Mouse (Mus musculus) midbrain, embryonic 12.5 days (tissue): ENCODE results near the gene Triml1. TPM values are rescaled to one million over a fixed set of nuclear protein-coding genes. Genes with fewer than 3 reads are reported as not detected.

Experiments used
- ATAC-seq: fragments of 200-750 bp; cut with Nextera tagmentation; 2 replicates; pipeline ENCODE4 v1.8.0; 2017; ENCODE audit warnings: low read depth, moderate TSS enrichment, moderate library complexity; ENCODE audit not compliant: low FRiP score
- H3K27ac ChIP-seq: fragments of 300-500 bp; sonication (generic); replicated peaks from 2 replicates; pipeline ENCODE4 v1.5.1; 2016; ENCODE audit warnings: mild to moderate bottlenecking
- H3K27me3 ChIP-seq: fragments of 300-500 bp; sonication (generic); 2 replicates; pipeline ENCODE4 v1.6.1; 2016; ENCODE audit warnings: mild to moderate bottlenecking
- H3K36me3 ChIP-seq: fragments of 300-500 bp; sonication (generic); 2 replicates; pipeline ENCODE4 v1.6.1; 2016
- H3K4me1 ChIP-seq: fragments of 300-500 bp; sonication (generic); 2 replicates; pipeline ENCODE4 v1.6.1; 2016
- H3K4me2 ChIP-seq: fragments of 300-500 bp; sonication (generic); replicated peaks from 2 replicates; pipeline ENCODE4 v1.6.1; 2016; ENCODE audit warnings: mild to moderate bottlenecking, moderate library complexity
- H3K4me3 ChIP-seq: fragments of 300-500 bp; sonication (generic); 2 replicates; pipeline ENCODE4 v1.5.1; 2016; ENCODE audit warnings: mild to moderate bottlenecking
- H3K9ac ChIP-seq: fragments of 300-500 bp; sonication (generic); replicated peaks from 2 replicates; pipeline ENCODE4 v1.6.1; 2016; ENCODE audit warnings: mild to moderate bottlenecking, moderate library complexity
- H3K9me3 ChIP-seq: fragments of 300-500 bp; sonication (generic); 2 replicates; pipeline ENCODE4 v1.6.1; 2016; ENCODE audit warnings: mild to moderate bottlenecking
- WGBS: fragments of 180-500 bp; shearing (Covaris S2); methylation state at CpG from one replicate; pipeline ENCODE4 v1.1.7; 2016; 5-methylcytosine and 5-hydroxymethylcytosine counted together
- polyA plus RNA-seq: library from polyadenylated mRNA; unstranded; fragments of >200 nt; fragmentation: Nextera tagmentation; extraction: Ambion mirVana; gene quantifications from 2 replicates; pipeline ENCODE4 v1.2.1, GENCODE M21; 2016

Triml1 gene
- not detected in 2 replicates for polyA plus RNA-seq

DNA sequence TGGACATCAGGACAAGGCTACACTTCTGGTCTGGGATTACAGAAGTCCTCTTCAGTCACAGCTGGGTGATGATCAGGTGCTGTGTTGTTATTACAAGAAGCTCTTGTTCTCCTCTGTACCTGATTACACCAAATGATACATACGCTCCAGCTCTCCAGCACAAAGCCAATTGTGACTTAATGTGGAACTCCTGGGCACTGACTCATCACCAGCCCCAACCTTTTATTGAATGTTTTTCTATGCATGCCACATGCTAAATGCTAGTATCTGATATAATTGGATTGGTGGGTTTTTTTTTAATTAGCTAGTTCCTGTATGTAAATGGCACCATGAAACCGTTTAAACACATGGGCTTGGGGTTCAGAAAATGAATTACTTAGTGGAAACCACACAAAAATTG is at the start of gene Triml1:
Gene Triml1 (minus strand): TSS at position 101 of the 400 bp plus-strand sequence.
- WGBS, result 88% methylated on average over 2 of the region's 2 CpGs
- H3K9me3 ChIP-seq, result no peaks in the 10 kb centered on the region

DNA sequence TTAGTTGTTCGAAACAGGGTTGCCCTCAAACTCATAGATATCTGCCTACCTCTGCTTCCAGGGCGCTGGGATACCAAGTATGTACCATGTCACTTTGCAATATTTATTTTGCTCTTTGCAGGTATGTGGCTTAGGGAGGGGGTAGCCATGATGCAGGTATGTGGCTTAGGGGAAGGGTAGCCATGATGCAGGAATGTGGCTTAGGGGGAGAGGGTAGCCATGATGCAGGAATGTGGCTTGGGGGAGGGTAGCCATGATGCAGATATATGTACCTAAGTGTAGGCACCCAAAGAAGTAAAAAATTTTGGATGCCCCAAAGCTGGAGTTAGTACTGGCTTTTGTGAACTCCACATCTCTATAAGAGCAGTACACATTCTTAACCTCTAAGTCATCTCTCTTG is 41.0 kb upstream of the Triml1 start:
- ATAC-seq, result no peak
- Histone ChIP-seq H3K27ac (no peak overlapping the region), H3K4me2 (no peak overlapping the region), H3K36me3 (no peaks in the 10 kb centered on the region), H3K4me3 (no peak overlapping the region), H3K9ac (no peak overlapping the region), H3K27me3 (no peaks in the 10 kb centered on the region), H3K4me1 (no peaks in the 10 kb centered on the region), H3K9me3 (no peaks in the 10 kb centered on the region)
- 80% methylated on average over 2 of the region's 2 CpGs for WGBS

More for the DNA sequence above, at the start of gene Triml1:
- no peak within 1 kb of the TSS for H3K9ac ChIP-seq
- no peaks in the 10 kb centered on the region for H3K36me3 ChIP-seq
- no peak for ATAC-seq
- no peaks in the 10 kb centered on the region for H3K27me3 ChIP-seq
- no peak within 1 kb of the TSS for H3K4me3 ChIP-seq
- no peak within 1 kb of the TSS for H3K27ac ChIP-seq
- H3K4me2 ChIP-seq, result no peak within 1 kb of the TSS
- H3K4me1 ChIP-seq, result no peaks in the 10 kb centered on the region

DNA sequence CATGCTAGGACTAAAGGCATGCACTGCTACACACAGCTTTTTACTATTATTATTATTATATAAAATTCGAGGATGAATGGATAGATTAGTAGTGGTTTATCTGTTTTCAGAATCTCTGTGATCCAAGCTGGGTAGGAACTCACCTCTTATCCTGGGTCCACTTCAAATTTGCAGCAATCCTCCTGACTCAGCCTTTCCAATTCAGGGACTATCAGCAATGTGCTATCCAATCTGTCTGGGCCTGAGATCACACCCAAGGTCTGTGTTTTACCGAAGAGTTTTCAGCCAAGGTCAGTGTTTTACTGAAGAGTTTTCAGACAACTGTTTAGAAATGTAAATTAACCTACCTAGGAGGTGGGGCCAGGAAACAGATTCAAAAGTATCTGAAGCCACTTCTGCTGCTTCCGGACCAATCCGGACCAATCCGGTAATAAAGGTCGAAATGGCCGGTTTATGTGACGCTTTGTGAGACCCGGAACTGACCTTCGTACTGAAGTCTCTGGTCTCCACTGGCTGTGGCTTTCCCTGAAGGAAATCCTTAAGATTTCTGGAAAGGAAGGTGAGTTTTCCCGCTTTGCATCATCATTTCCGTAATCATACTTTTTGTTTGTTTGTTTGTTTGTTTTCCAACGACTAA is 38.9 kb upstream of the Triml1 start, which contains the start of gene Triml2:
Gene Triml2 (plus strand): TSS at position 488 of the 637 bp plus-strand sequence.
- Histone ChIP-seq H3K4me2 (no peak within 1 kb of the TSS), H3K27me3 (no peaks in the 10 kb centered on the region), H3K4me3 (no peak within 1 kb of the TSS), H3K4me1 (no peaks in the 10 kb centered on the region), H3K36me3 (no peaks in the 10 kb centered on the region), H3K9me3 (no peaks in the 10 kb centered on the region), H3K27ac (no peak within 1 kb of the TSS), H3K9ac (no peak within 1 kb of the TSS)
- ATAC-seq, result no peak
- WGBS, result 93% methylated on average over 13 of the region's 13 CpGs

DNA sequence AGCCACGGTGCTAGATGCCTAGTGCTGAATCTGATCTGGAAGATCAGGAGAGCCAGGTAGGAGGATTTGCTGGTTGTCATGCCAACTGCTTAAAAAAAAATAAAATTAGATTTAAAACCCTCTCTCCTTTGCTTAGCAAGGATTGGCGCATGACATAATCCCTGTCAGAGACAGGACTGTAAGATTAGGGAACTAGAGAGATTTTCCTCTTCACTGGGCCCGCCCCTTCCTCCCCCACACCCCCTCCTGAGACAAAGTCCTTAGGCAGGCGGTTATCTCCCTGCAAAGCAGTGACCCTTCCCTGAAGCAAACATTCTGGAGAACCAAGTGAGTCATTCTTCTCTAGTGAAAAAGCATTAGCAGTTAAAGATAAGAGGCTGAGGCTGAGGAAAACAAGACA is 37.9 kb upstream of the Triml1 start:
- Histone ChIP-seq H3K4me3 (no peak overlapping the region), H3K27ac (no peak overlapping the region), H3K4me1 (no peaks in the 10 kb centered on the region), H3K9me3 (no peaks in the 10 kb centered on the region), H3K4me2 (no peak overlapping the region), H3K9ac (no peak overlapping the region), H3K36me3 (no peaks in the 10 kb centered on the region), H3K27me3 (no peaks in the 10 kb centered on the region)
- ATAC-seq, result no peak
- whole genome bisulfite sequencing, result 35% methylated on average over 4 of the region's 4 CpGs

DNA sequence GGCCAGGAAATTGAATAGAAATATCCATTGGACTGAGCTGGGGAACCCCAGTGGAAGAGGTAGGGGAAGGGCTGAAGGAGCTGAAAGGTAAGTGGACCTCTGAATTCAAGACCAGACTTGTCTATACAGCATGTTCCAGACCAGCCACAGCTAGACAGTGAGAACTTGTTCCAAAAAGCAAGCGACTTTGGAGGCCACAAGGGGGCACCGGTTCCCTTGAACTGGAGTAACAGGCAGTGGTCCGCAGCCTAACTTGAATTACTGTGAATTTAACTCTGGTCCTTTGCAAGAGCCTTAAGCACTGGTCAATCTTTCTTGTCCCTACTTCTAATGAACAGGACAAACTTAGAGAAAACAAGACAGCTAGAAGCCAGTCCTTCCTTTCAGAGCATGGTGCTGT is 37.0 kb upstream of the Triml1 start:
- H3K9ac ChIP-seq, result no peak overlapping the region
- no peaks in the 10 kb centered on the region for H3K27me3 ChIP-seq
- no peak overlapping the region for H3K27ac ChIP-seq
- H3K4me3 ChIP-seq, result no peak overlapping the region
- H3K9me3 ChIP-seq, result no peaks in the 10 kb centered on the region
- no peak overlapping the region for H3K4me2 ChIP-seq
- no peak for ATAC-seq
- 53% methylated on average over 3 of the region's 3 CpGs for WGBS
- H3K36me3 ChIP-seq, result no peaks in the 10 kb centered on the region
- no peaks in the 10 kb centered on the region for H3K4me1 ChIP-seq

DNA sequence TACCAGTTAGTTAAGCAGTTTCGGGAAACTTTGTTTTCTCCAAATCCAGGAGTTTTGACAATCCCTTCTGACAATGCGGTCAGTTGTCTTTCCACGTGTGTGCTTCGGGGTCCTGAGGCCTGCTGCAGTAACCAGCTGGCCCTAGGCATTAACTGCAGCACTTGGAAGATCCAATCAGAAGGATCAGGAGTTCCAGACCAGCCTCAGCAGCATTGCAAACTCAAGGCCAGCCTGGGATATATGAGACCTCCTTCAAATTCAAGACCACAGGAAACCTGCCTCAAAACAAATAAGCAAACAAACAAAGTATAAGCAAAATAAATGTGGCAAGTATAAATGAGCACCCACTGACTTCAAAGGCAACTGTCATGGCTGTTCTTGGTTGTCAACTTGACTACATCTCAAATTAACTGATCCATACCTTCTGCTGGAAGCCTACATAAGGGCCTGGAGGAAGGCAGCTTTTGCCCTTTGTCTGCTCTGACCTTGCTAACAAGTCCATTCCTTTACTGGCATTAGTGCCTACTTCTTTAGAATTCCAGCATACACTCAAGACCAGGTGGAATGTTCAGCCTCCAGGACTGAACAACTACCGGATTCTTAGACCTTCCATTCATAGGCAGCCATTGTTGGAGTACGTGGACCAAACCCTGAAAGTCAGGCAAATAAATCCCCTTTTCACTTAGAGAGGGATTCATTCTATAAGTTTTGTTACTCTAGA is 35.6 kb upstream of the Triml1 start:
- no peaks in the 10 kb centered on the region for H3K36me3 ChIP-seq
- no peak overlapping the region for H3K4me3 ChIP-seq
- no peaks in the 10 kb centered on the region for H3K4me1 ChIP-seq
- no peak overlapping the region for H3K9ac ChIP-seq
- no peak overlapping the region for H3K4me2 ChIP-seq
- no peak for ATAC-seq
- no peak overlapping the region for H3K27ac ChIP-seq
- H3K9me3 ChIP-seq, result no peaks in the 10 kb centered on the region
- 94% methylated on average over 6 of the region's 6 CpGs for WGBS
- H3K27me3 ChIP-seq, result no peaks in the 10 kb centered on the region

DNA sequence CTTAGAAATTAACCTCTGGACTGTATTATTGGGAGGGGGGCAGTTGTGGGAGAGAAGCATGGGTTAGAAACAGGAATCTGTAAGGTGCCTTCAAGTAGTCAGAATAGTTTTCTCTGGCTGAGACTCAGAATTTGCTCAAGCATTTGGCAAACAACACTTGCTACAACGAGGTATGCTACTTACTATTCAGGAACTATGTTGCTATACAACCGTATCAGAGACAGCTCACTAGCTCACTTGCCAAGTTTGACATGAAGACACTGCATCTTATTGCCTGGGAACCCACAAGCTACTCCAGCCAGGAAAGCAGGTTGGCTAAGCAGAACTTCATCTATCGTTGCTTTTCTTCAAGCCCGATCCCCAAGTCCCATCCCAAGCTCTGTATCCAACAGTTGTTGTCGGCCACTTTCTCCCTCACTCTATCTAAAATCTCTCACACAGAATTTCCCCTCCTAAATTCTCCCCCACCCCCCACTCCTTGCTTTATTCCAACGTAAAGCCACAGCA is 28.0 kb upstream of the Triml1 start:
- H3K9me3 ChIP-seq, result no peaks in the 10 kb centered on the region
- no peaks in the 10 kb centered on the region for H3K4me1 ChIP-seq
- no peak for ATAC-seq
- H3K4me3 ChIP-seq, result no peak overlapping the region
- no peak overlapping the region for H3K4me2 ChIP-seq
- no peaks in the 10 kb centered on the region for H3K27me3 ChIP-seq
- WGBS, result 93% methylated on average over 6 of the region's 6 CpGs
- no peak overlapping the region for H3K9ac ChIP-seq
- H3K27ac ChIP-seq, result no peak overlapping the region
- H3K36me3 ChIP-seq, result no peaks in the 10 kb centered on the region

DNA sequence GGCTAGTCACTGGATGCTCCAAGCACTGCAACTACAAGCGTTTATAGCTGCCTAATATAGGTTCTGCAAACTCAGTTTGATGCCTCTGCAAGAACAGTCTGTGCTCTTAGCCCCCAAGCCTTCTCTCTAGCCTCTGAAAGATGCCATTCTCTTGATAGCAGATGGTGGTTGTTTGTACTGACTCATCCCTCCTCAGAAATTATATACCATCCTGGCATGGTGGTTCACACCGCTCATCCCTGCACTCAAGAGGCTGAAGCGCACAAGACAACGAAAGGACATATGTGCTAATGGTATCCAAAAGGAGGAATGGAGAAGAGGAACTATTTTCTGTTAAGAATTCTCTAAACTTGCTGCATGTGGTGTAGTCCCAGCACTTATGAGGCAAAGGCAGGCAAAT is 26.8 kb upstream of the Triml1 start:
- Histone ChIP-seq H3K36me3 (no peaks in the 10 kb centered on the region), H3K9me3 (no peaks in the 10 kb centered on the region), H3K27me3 (no peaks in the 10 kb centered on the region), H3K27ac (no peak overlapping the region), H3K4me1 (no peaks in the 10 kb centered on the region), H3K4me2 (no peak overlapping the region), H3K9ac (no peak overlapping the region), H3K4me3 (no peak overlapping the region)
- ATAC-seq, result no peak
- WGBS, result 92% methylated on average over 4 of the region's 4 CpGs

DNA sequence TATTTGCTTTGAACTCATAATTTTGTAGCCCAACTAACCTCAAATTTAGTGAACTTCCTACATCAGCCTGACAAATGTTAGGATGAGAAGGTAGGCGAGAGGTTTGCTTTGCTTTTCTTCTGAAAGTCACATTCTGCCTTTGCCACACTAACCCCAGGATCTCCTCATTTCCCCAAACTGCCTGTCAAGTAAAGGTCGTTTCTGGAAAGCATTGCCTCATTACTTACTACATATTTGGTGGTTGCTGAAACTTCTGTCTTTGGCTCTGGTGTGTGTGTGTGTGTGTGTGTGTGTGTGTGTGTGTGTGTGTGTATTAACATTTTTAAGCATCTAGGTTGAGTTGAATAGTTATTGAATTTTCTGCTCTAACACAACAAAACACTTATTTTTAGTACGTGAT is 23.2 kb upstream of the Triml1 start:
- Histone ChIP-seq H3K9me3 (no peaks in the 10 kb centered on the region), H3K4me2 (no peak overlapping the region), H3K36me3 (no peaks in the 10 kb centered on the region), H3K27me3 (no peaks in the 10 kb centered on the region), H3K4me1 (no peaks in the 10 kb centered on the region), H3K27ac (no peak overlapping the region), H3K4me3 (no peak overlapping the region), H3K9ac (no peak overlapping the region)
- ATAC-seq, result no peak
- WGBS, result 86% methylated on average over 3 of the region's 3 CpGs

DNA sequence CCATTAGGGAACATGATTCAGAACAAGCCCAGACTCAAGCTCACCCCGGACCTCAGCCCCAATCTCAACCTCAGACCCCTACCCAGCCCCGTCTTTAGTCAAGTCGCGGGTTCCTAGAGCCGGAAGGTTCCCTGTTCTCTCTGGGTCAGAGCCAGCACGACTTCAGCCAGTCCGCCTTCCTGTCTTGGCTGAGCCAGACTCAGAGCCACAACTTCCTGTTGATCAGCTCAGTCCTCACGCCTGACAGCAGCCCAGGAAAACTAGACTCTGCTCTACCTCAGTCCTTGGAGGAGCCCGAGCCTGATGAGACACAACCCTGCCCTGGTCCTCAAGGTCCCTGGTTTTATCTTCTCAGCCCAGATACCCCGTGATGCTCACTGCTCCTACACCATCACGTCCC is 22.0 kb upstream of the Triml1 start:
- Histone ChIP-seq H3K9me3 (no peaks in the 10 kb centered on the region), H3K27ac (no peak overlapping the region), H3K27me3 (no peaks in the 10 kb centered on the region), H3K9ac (no peak overlapping the region), H3K36me3 (no peaks in the 10 kb centered on the region), H3K4me2 (no peak overlapping the region), H3K4me3 (no peak overlapping the region), H3K4me1 (no peaks in the 10 kb centered on the region)
- no peak for ATAC-seq
- 90% methylated on average over 11 of the region's 11 CpGs for WGBS

DNA sequence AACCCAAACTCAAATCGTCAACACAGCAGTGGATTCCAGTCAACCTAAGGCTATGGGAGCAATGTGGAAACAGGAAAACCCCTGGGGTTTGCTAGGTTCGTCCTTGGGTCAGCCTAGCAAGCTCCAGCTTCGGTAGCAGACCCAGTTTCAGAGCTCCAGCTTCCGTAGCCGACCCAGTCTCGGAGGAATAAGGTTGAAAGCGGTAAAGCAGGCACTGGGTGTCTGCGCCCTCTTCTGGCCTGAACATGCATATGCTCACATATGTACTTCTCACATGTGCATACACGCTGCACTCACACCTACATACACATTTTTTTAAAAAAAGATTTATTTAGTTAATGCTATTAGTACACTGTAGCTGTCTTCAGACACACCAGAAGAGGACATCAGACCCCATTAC is 8.0 kb upstream of the Triml1 start:
- H3K36me3 ChIP-seq, result no peaks in the 10 kb centered on the region
- H3K4me3 ChIP-seq, result no peak overlapping the region
- no peak overlapping the region for H3K9ac ChIP-seq
- no peak overlapping the region for H3K4me2 ChIP-seq
- no peak overlapping the region for H3K27ac ChIP-seq
- WGBS, result 90% methylated on average over 9 of the region's 9 CpGs
- no peaks in the 10 kb centered on the region for H3K9me3 ChIP-seq
- H3K4me1 ChIP-seq, result no peaks in the 10 kb centered on the region
- ATAC-seq, result no peak
- H3K27me3 ChIP-seq, result no peaks in the 10 kb centered on the region

DNA sequence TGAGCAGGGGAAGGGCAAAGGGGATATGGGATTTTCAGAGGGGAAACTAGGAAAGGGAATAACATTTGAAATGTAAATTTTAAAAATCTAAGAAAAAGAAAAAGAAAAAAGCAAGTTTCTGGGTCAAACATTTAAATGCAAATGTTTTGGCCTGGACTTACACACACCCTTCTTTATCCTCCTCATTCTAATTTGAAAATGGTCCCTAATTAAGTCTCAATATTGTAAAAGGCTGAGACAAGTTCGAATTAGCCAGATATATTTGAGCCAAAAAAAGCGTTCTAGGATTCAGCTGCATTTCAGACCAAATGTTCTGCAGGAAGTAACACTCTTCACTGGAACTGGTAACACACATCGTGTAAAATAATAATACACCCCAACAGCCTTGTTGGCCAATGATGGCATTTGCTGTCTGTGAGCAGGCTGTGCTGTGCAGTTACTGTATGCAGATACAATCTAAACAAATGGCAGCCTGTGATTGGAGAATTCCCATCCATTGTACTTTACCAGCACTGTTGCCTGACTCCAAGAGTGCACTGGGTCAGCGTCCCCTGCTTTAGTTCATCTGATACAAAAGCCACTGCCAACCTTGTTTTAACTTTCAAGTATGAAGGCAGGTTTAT is 30.0 kb downstream of the Triml1 start:
- H3K9me3 ChIP-seq, result no peaks in the 10 kb centered on the region
- no peaks in the 10 kb centered on the region for H3K27me3 ChIP-seq
- no peak overlapping the region for H3K4me3 ChIP-seq
- ATAC-seq, result no peak
- no peak overlapping the region for H3K27ac ChIP-seq
- H3K4me1 ChIP-seq, result no peaks in the 10 kb centered on the region
- H3K9ac ChIP-seq, result no peak overlapping the region
- no peak overlapping the region for H3K4me2 ChIP-seq
- WGBS, result 80% methylated on average over 4 of the region's 4 CpGs
- H3K36me3 ChIP-seq, result no peaks in the 10 kb centered on the region
